Mouse (Mus musculus) forebrain, embryonic 13.5 days (tissue): ENCODE measurements around the gene Chst5. TPM values are rescaled to one million over a fixed set of nuclear protein-coding genes. Genes with fewer than 3 reads are reported as not detected.
"Not testable (repeated sequence)": the region's sequence is repeated elsewhere in the genome, so short reads cannot be mapped to it uniquely, and the experiment has no call there.

ENCODE experiments used
- ATAC-seq: fragments of 200-750 bp; cut with Nextera tagmentation; 2 replicates; pipeline ENCODE4 v1.8.0; 2017
- H3K27ac ChIP-seq: fragments of 300-500 bp; sonication (generic); 2 replicates; pipeline ENCODE4 v1.5.1; 2015; ENCODE audit warnings: inconsistent platforms, mild to moderate bottlenecking, moderate library complexity
- H3K27me3 ChIP-seq: fragments of 300-500 bp; sonication (generic); 2 replicates; pipeline ENCODE4 v1.6.1; 2015; ENCODE audit warnings: mild to moderate bottlenecking, inconsistent platforms
- H3K36me3 ChIP-seq: fragments of 300-500 bp; sonication (generic); 2 replicates; pipeline ENCODE4 v1.6.1; 2015; ENCODE audit warnings: mild to moderate bottlenecking, inconsistent platforms; ENCODE audit not compliant: poor library complexity, severe bottlenecking
- H3K4me1 ChIP-seq: fragments of 300-500 bp; sonication (generic); 2 replicates; pipeline ENCODE4 v1.6.1; 2015; ENCODE audit warnings: inconsistent platforms
- H3K4me2 ChIP-seq: fragments of 300-500 bp; sonication (generic); 2 replicates; pipeline ENCODE4 v1.6.1; 2015; ENCODE audit warnings: inconsistent platforms, mild to moderate bottlenecking, moderate library complexity
- H3K4me3 ChIP-seq: fragments of 300-500 bp; sonication (generic); 2 replicates; pipeline ENCODE4 v1.5.1; 2015; ENCODE audit warnings: mild to moderate bottlenecking, inconsistent platforms
- H3K9ac ChIP-seq: fragments of 300-500 bp; sonication (generic); 2 replicates; pipeline ENCODE4 v1.6.1; 2015; ENCODE audit warnings: mild to moderate bottlenecking, inconsistent platforms
- H3K9me3 ChIP-seq: fragments of 300-500 bp; sonication (generic); replicated peaks from 2 replicates; pipeline ENCODE4 v1.6.1; 2016; ENCODE audit warnings: inconsistent platforms
- whole genome bisulfite sequencing: fragments of 180-500 bp; shearing (Covaris S2); methylation state at CpG from one replicate; pipeline ENCODE4 v1.1.7; 2015; 5-methylcytosine and 5-hydroxymethylcytosine counted together
- polyA plus RNA-seq: library from polyadenylated mRNA; unstranded; fragments of >200 nt; fragmentation: Nextera tagmentation; extraction: Ambion mirVana; gene quantifications from 2 replicates; pipeline ENCODE4 v1.2.1, GENCODE M21; 2015

The Chst5 gene
- polyA plus RNA-seq, 1 experiment from 2014 or later: 2.0 TPM

- no peaks in the 10 kb centered on the region for H3K27me3 ChIP-seq
- H3K27ac ChIP-seq: peak within 1 kb of the TSS; percentile 59
- H3K9ac ChIP-seq: peak within 1 kb of the TSS; percentile 96
- peak within 1 kb of the TSS; percentile 99 for H3K4me3 ChIP-seq
- under 1% methylated on average over 65 of the region's 65 CpGs for WGBS
- peaks cover 20% of the 10 kb centered on the region for H3K4me1 ChIP-seq
- H3K4me2 ChIP-seq: peak within 1 kb of the TSS; percentile 92
- ATAC-seq: peak; percentile 99
- H3K36me3 ChIP-seq: peaks cover 34% of the 10 kb centered on the region
- no peaks in the 10 kb centered on the region for H3K9me3 ChIP-seq
These were observed 30.2 kb upstream of the Chst5 start, which contains the start of gene Gabarapl2 for GRCm38 (mm10) chr8:111940171-111941100. TSS of gene Gabarapl2 (plus strand) at chr8:111940703.

GRCm38 (mm10) chr8:111939516-111940142 lies 29.4 kb upstream of the Chst5 start:
- peak; percentile 37; the same call in 1 of the 2 replicates for ATAC-seq
- Histone ChIP-seq H3K36me3 (peaks cover 26% of the 10 kb centered on the region), H3K9ac (peak overlapping the region; percentile 54), H3K4me2 (peak overlapping the region; percentile 92), H3K4me1 (peaks cover 20% of the 10 kb centered on the region), H3K27me3 (no peaks in the 10 kb centered on the region), H3K9me3 (no peaks in the 10 kb centered on the region), H3K27ac (no peak overlapping the region), H3K4me3 (peak overlapping the region; percentile 99)
- WGBS: 9% methylated on average over 10 of the region's 10 CpGs

- peaks cover 13% of the 10 kb centered on the region for H3K36me3 ChIP-seq
- H3K4me3 ChIP-seq, H3K27me3 ChIP-seq, H3K9me3 ChIP-seq, H3K27ac ChIP-seq, H3K9ac ChIP-seq, H3K4me2 ChIP-seq, ATAC-seq: not testable (repeated sequence)
- H3K4me1 ChIP-seq: peaks cover 24% of the 10 kb centered on the region
- 86% methylated on average over 9 of the region's 9 CpGs for WGBS
These were observed 28.1 kb upstream of the Chst5 start for GRCm38 (mm10) chr8:111938076-111938985.

GRCm38 (mm10) chr8:111937184-111937583 lies 26.9 kb upstream of the Chst5 start:
- Histone ChIP-seq H3K27ac (no peak overlapping the region), H3K27me3 (no peaks in the 10 kb centered on the region), H3K9me3 (no peaks in the 10 kb centered on the region), H3K4me1 (peaks cover 34% of the 10 kb centered on the region), H3K4me3 (no peak overlapping the region), H3K36me3 (peaks cover 4% of the 10 kb centered on the region; the same call in 1 of the 2 replicates), H3K9ac (no peak overlapping the region), H3K4me2 (no peak overlapping the region)
- ATAC-seq: no peak
- WGBS: 81% methylated on average over 3 of the region's 3 CpGs

GRCm38 (mm10) chr8:111934201-111934600 lies 24.0 kb upstream of the Chst5 start:
- Histone ChIP-seq H3K27ac (no peak overlapping the region), H3K9ac (no peak overlapping the region), H3K36me3 (no peaks in the 10 kb centered on the region), H3K4me1 (peaks cover 20% of the 10 kb centered on the region), H3K4me2 (peak overlapping the region; percentile 92), H3K4me3 (no peak overlapping the region), H3K27me3 (no peaks in the 10 kb centered on the region), H3K9me3 (no peaks in the 10 kb centered on the region)
- ATAC-seq: peak; percentile 29; the same call in 1 of the 2 replicates
- WGBS: 86% methylated on average over 2 of the region's 2 CpGs

- H3K27ac ChIP-seq: peak within 1 kb of the TSS; percentile 90
- H3K4me2 ChIP-seq: peak within 1 kb of the TSS; percentile 92
- H3K27me3 ChIP-seq: no peaks in the 10 kb centered on the region
- H3K36me3 ChIP-seq: no peaks in the 10 kb centered on the region
- under 1% methylated on average over 53 of the region's 53 CpGs for WGBS
- no peaks in the 10 kb centered on the region for H3K9me3 ChIP-seq
- peak within 1 kb of the TSS; percentile 85 for H3K9ac ChIP-seq
- H3K4me3 ChIP-seq: peak within 1 kb of the TSS; percentile 79
- H3K4me1 ChIP-seq: peaks cover 20% of the 10 kb centered on the region
- ATAC-seq: peak; percentile 100
These were observed 23.3 kb upstream of the Chst5 start, which contains the start of gene Tmem231 for GRCm38 (mm10) chr8:111933348-111934076. TSS of gene Tmem231 (minus strand) at chr8:111933881.

GRCm38 (mm10) chr8:111932580-111933336 lies 22.5 kb upstream of the Chst5 start:
- Histone ChIP-seq H3K27ac (peak overlapping the region; percentile 90), H3K27me3 (no peaks in the 10 kb centered on the region), H3K4me3 (peak overlapping the region; percentile 79), H3K9me3 (no peaks in the 10 kb centered on the region), H3K9ac (peak overlapping the region; percentile 85), H3K4me1 (peaks cover 20% of the 10 kb centered on the region), H3K4me2 (peak overlapping the region; percentile 92), H3K36me3 (no peaks in the 10 kb centered on the region)
- 29% methylated on average over 19 of the region's 19 CpGs for WGBS
- peak; percentile 54 for ATAC-seq

- peaks cover 20% of the 10 kb centered on the region for H3K4me1 ChIP-seq
- H3K4me2 ChIP-seq: no peak overlapping the region
- no peak overlapping the region for H3K27ac ChIP-seq
- WGBS: 83% methylated on average over 16 of the region's 16 CpGs
- ATAC-seq: no peak
- H3K4me3 ChIP-seq: no peak overlapping the region
- no peaks in the 10 kb centered on the region for H3K36me3 ChIP-seq
- H3K27me3 ChIP-seq: no peaks in the 10 kb centered on the region
- H3K9ac ChIP-seq: no peak overlapping the region
- H3K9me3 ChIP-seq: no peaks in the 10 kb centered on the region
These were observed 21.5 kb upstream of the Chst5 start for GRCm38 (mm10) chr8:111931721-111932120.

- Histone ChIP-seq H3K27me3 (no peaks in the 10 kb centered on the region), H3K4me3 (no peak overlapping the region), H3K4me2 (no peak overlapping the region), H3K36me3 (no peaks in the 10 kb centered on the region), H3K9me3 (no peaks in the 10 kb centered on the region), H3K9ac (no peak overlapping the region), H3K27ac (no peak overlapping the region), H3K4me1 (peaks cover 20% of the 10 kb centered on the region)
- ATAC-seq: no peak
- WGBS: 75% methylated on average over 8 of the region's 8 CpGs
These were observed 19.5 kb upstream of the Chst5 start for GRCm38 (mm10) chr8:111929648-111930344.

GRCm38 (mm10) chr8:111924976-111925375 lies 14.7 kb upstream of the Chst5 start:
- H3K4me3 ChIP-seq: no peak overlapping the region
- no peaks in the 10 kb centered on the region for H3K4me1 ChIP-seq
- H3K27ac ChIP-seq: no peak overlapping the region
- ATAC-seq: no peak
- H3K27me3 ChIP-seq: no peaks in the 10 kb centered on the region
- no peak overlapping the region for H3K9ac ChIP-seq
- no peaks in the 10 kb centered on the region for H3K36me3 ChIP-seq
- H3K9me3 ChIP-seq: no peaks in the 10 kb centered on the region
- WGBS: 89% methylated on average over 7 of the region's 7 CpGs
- H3K4me2 ChIP-seq: no peak overlapping the region
